Mouse (Mus musculus) left cerebral cortex, adult 2 months (tissue): Measurements from ENCODE around the gene B3gat2. TPM values are rescaled to one million over a fixed set of nuclear protein-coding genes. Genes with fewer than 3 reads are reported as not detected.
A peak's percentile ranks its signal among the peaks of the same experiment; 100 is the strongest.

Source experiments
- DNase-seq, 2 experiments: peaks; one replicate each; pipeline ENCODE4 v3.0.0; 2021 to 2022; ENCODE audit warnings: low spot score in 2 of 2, mixed read lengths in 1 of 2; ENCODE audit errors: extremely low spot score in 1 of 2
- H3K27ac ChIP-seq: fragments of 200-600 bp; 2 replicates; pipeline ENCODE4 v1.8.1; 2022
- H3K4me3 ChIP-seq: fragments of 200-600 bp; 2 replicates; pipeline ENCODE4 v1.8.1; 2022
- CTCF ChIP-seq: fragments of 200-600 bp; IDR thresholded peaks from 2 replicates; pipeline ENCODE4 v1.8.1; 2022; ENCODE audit warnings: antibody characterized with exemption, mild to moderate bottlenecking, moderate library complexity
- intact Hi-C: fragments of 180-260 bp; cut with DNase I; formaldehyde crosslinking; loops from one replicate; pipeline ENCODE4 v1.15.1; 2025
- total RNA-seq, 2 experiments: library from RNA; stranded (reverse); gene quantifications; 2 replicates each; pipeline ENCODE4 v1.2.3; 2021

B3gat2 gene
- total RNA-seq, 2 experiments from 2014 or later: 6.9 to 8.5 TPM

GRCm38 (mm10) chr1:23840924-23841323, 79.4 kb downstream of the B3gat2 start:
- no peak for DNase-seq
- no peak for TF ChIP-seq CTCF
- H3K27ac ChIP-seq: no peak overlapping the region
- intact Hi-C loops: no loop called here
- no peak overlapping the region for H3K4me3 ChIP-seq

GRCm38 (mm10) chr1:23842629-23843028, 81.1 kb downstream of the B3gat2 start:
- no peak for DNase-seq
- H3K27ac ChIP-seq: no peak overlapping the region
- intact Hi-C loops: no loop called here
- TF ChIP-seq CTCF: no peak
- H3K4me3 ChIP-seq: no peak overlapping the region

- Histone ChIP-seq H3K27ac (no peak overlapping the region), H3K4me3 (no peak overlapping the region)
- no peak for DNase-seq
- intact Hi-C loops: no loop called here
- no peak for TF ChIP-seq CTCF
Observed at GRCm38 (mm10) chr1:23843790-23844189, 82.2 kb downstream of the B3gat2 start.

GRCm38 (mm10) chr1:23845007-23845406, 83.5 kb downstream of the B3gat2 start:
- no peak overlapping the region for H3K4me3 ChIP-seq
- TF ChIP-seq CTCF: no peak
- intact Hi-C loops: no loop called here
- H3K27ac ChIP-seq: no peak overlapping the region
- no peak for DNase-seq

GRCm38 (mm10) chr1:23846044-23846680, 84.6 kb downstream of the B3gat2 start:
- Histone ChIP-seq H3K27ac (no peak overlapping the region), H3K4me3 (no peak overlapping the region)
- intact Hi-C loops: no loop called here
- DNase-seq: no peak
- no peak for TF ChIP-seq CTCF

GRCm38 (mm10) chr1:23855623-23856022, 94.1 kb downstream of the B3gat2 start:
- H3K27ac ChIP-seq: no peak overlapping the region
- H3K4me3 ChIP-seq: no peak overlapping the region
- TF ChIP-seq CTCF: no peak
- DNase-seq: no peak
- intact Hi-C loops: no loop called here

- intact Hi-C loops: no loop called here
- H3K27ac ChIP-seq: no peak overlapping the region
- DNase-seq: no peak
- no peak overlapping the region for H3K4me3 ChIP-seq
- TF ChIP-seq CTCF: no peak
Observed at GRCm38 (mm10) chr1:23860944-23861343, 99.4 kb downstream of the B3gat2 start.

- H3K27ac ChIP-seq: 0 out of 2 replicates have a peak overlapping the region, but pooled peaks have one; percentile 34
- intact Hi-C loops: no loop called here
Observed at GRCm38 (mm10) chr1:23865566-23865965, 104.0 kb downstream of the B3gat2 start.

GRCm38 (mm10) chr1:23867350-23867862, 105.9 kb downstream of the B3gat2 start:
- Histone ChIP-seq H3K27ac (peak overlapping the region; percentile 24; the same call in 1 of the 2 replicates), H3K4me3 (no peak overlapping the region)
- intact Hi-C loops: no loop called here
- TF ChIP-seq CTCF: no peak
- DNase-seq: no peak

More at GRCm38 (mm10) chr1:23865566-23865965, 104.0 kb downstream of the B3gat2 start:
- DNase-seq: no peak
- no peak for TF ChIP-seq CTCF
- H3K4me3 ChIP-seq: no peak overlapping the region

GRCm38 (mm10) chr1:23872194-23872593, 110.6 kb downstream of the B3gat2 start:
- intact Hi-C loops: no loop called here
- Histone ChIP-seq H3K27ac (no peak overlapping the region), H3K4me3 (no peak overlapping the region)
- DNase-seq: no peak
- TF ChIP-seq CTCF: no peak

GRCm38 (mm10) chr1:23882681-23883080, 121.1 kb downstream of the B3gat2 start:
- no peak for DNase-seq
- TF ChIP-seq CTCF: no peak
- no peak overlapping the region for H3K27ac ChIP-seq
- H3K4me3 ChIP-seq: no peak overlapping the region
- intact Hi-C loops: no loop called here

GRCm38 (mm10) chr1:23884087-23884668, 122.6 kb downstream of the B3gat2 start:
- no peak for DNase-seq
- Histone ChIP-seq H3K4me3 (no peak overlapping the region), H3K27ac (no peak overlapping the region)
- intact Hi-C loops: no loop called here
- no peak for TF ChIP-seq CTCF

- intact Hi-C loops: no loop called here
- TF ChIP-seq CTCF: no peak
- DNase-seq: no peak
- Histone ChIP-seq H3K4me3 (no peak overlapping the region), H3K27ac (no peak overlapping the region)
Observed at GRCm38 (mm10) chr1:23884914-23885313, 123.4 kb downstream of the B3gat2 start.
